Mouse (Mus musculus): ENCODE measurements at regions not wholly inside any gene's neighbourhood (a gene's known extent, or its start where the extent isn't known, plus 50 kb on each side); places are given as distances from the start of the nearest gene placed in this dataset.

DNA sequence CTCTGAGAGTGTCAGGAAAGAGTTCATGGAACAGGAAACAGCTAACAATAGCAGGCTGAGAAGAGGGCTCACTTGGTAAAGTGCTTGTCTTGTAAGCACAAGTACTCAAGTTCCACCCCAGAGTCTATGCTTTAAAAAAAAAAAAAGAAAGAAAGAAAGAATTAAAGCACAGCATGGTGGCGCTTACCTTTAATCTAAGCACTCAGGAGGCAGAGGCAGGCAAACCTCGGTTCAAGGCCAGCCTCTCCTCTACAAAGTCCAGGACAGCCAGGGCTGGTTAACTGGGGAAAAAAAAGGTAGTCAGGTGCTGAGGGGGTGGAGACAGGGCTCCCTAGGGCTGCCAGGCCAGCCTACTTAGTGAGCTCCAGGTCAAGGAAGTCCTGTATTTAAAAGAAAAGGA is 119.1 kb downstream of the Tbx4 start:
- TF ChIP-seq POLR2A (IDR thresholded peaks at IDR 0.05; ENCODE audit: borderline replicate concordance, extremely low read depth, insufficient read depth, insufficient read length, poor library complexity, severe bottlenecking) = no peak
- TF ChIP-seq CTCF (IDR thresholded peaks at IDR 0.05; ENCODE audit: borderline replicate concordance, extremely low read depth, insufficient read depth, insufficient read length) = no peak
